Mouse (Mus musculus): Measurements from ENCODE around the gene Cldn6.

Cldn6 gene

DNA sequence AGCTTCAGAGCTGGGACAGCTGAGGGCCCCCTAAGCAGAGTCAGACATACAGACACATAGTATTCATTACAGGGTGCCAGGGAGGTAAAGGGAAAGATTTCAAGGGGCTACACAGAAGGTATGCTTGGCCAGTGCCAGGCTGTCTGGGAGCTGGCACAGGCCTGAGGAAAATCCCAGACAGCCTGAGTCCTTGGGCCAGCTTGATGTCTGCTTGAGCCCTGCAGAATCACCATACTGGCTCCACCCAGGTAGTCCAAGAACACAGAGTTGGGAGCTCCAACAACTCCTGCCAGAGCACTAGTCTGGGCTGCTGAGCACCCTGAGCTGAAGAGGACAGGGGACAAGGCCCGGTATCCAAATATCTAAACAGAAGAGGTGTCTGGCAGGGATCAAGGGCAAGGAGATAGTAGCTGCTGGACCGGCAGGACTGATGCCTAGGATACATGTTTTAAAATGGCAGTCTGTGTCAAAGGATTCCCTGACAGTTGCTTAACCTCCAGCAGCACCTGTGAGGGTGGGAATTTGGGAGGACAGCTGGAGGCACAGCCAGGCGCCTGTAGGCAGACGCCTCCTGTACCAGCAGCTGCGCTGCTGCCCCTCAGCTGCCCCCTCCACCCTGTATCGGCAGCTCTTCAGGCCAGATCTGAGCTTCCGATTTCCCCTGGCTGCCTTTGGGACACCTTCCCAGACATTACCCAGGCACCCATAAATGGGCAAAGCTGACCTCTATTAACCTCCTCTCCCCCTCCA lies 43.5 kb downstream of the Cldn6 start, which contains the start of gene 1520401A03Rik:
1520401A03Rik (minus strand) TSS at position 408 of the 750 bp plus-strand sequence.
- no peak for DNase-seq (ENCODE audit: low spot score)

DNA sequence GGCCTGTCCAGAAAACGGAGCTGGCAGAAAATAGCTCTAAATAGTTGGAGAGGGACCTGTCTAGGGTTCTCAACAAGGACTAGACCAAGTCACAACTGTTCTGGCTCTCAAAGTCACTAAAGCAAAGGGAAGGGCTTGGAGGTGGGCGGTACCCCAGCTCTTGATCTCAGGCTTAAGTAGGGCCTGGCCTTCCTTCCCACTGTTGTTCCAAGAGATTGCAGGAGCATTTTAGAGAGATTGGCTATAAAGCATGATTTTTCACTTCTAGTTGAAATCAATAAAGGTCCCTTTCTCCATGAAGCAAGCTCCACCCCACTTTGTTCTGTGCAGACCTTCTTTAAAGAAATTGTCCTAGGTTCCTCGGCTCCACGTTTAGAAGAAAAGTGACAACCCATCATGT lies 46.4 kb downstream of the Cldn6 start:
- peak; percentile 31 for DNase-seq (ENCODE audit: low spot score)

DNA sequence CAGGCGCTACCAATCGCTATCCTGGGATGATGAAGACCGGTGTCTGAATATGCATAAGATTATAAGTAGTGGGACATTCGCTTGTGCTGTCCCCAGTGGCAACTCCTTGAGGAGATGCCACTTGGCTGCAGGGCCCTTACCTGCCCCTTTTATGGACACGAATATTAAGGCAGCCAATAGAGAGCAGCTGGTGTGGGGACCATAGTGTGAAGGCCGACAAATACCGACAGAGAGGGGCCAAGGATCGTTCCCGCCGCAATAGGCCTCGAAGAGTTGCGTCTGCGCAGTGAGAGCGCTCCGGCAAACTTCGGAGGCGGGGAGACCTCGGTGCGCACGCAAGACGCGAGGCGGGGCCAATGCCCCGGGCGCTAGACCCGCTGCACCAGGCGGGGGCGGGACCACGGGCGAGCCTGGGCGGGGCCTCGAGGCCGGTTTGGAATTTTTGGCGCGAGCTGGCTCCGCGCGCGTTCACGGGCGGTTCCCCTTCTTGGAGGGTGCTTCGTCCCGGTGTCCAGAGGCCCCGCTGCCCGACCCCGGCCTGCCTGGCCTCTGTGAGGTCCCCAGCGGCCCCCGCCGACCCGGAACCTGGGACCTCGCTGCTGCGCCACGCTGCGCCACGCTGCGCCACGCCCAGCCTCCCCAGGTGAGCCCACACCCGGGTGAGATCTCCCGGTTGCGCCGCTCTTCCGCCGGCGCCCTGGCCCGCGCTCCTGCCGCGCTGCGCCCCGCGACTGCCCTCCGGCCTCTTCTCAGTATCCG lies 47.1 kb downstream of the Cldn6 start, which contains the start of gene Pkmyt1:
Pkmyt1 (plus strand) TSS at position 338 of the 759 bp plus-strand sequence.
- DNase-seq (ENCODE audit: low spot score) = peak; percentile 97

DNA sequence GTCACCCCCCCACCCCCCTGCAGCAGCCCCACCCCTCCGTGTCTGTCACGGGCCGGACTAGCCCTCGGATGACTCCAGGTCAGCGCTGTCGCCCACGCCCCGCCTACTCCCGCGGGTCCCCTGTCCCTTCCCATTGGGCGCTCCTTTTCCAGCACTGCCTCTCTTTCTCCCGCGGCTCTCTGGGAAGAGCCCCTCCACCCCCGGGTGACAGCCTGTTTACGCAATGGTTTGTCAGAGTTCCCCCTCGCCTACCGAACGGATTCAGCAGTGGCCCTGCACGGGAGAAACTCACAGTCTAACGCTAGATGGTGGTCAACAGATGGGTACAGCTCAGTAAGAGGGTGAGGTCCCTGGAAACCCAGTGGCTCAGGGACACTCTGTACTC lies 47.7 kb downstream of the Cldn6 start:
- DNase-seq (ENCODE audit: low spot score) = peak; percentile 91

DNA sequence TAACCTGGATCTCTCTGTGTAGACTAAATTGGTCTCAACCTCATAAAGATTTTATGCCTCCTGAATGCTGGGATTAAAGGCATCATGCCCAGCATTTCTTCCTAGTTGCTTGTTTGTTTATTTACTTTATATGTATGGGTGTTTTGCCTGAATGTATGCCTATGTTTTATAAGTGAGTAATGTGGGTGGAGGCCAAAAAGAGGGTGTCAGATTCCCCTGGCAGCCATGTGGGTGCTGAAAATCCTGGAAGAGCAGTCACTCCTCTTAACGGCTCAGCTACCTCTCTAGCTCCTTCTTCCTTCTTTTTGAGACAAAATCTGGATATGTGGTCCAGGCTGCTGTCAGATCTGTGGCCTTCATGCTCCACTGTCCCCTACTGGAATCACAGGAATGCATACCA lies 51.4 kb downstream of the Cldn6 start:
- no peak for DNase-seq (ENCODE audit: low spot score)
